Mouse (Mus musculus) hindbrain, embryonic 14.5 days (tissue): ENCODE data around the gene Sirpa. TPM values are rescaled to one million over a fixed set of nuclear protein-coding genes. Genes with fewer than 3 reads are reported as not detected.

Source experiments
- ATAC-seq: fragments of 200-750 bp; cut with Nextera tagmentation; 2 replicates; pipeline ENCODE4 v1.8.0; 2017; ENCODE audit warnings: moderate number of reproducible peaks, mild to moderate bottlenecking, moderate TSS enrichment, moderate library complexity; ENCODE audit not compliant: low FRiP score
- DNase-seq: peaks from one replicate; pipeline ENCODE4 v3.0.0-alpha.2; 2015; ENCODE audit warnings: low spot score
- H3K27ac ChIP-seq: fragments of 300-500 bp; sonication (generic); 2 replicates; pipeline ENCODE4 v1.5.1; 2014; ENCODE audit warnings: mild to moderate bottlenecking, moderate library complexity
- H3K27me3 ChIP-seq: fragments of 300-500 bp; sonication (generic); 2 replicates; pipeline ENCODE4 v1.6.1; 2014; ENCODE audit warnings: mild to moderate bottlenecking, low read length, mixed read lengths; ENCODE audit not compliant: control insufficient read depth, insufficient read depth
- H3K36me3 ChIP-seq: fragments of 300-500 bp; sonication (generic); replicated peaks from 2 replicates; pipeline ENCODE4 v1.6.1; 2014; ENCODE audit not compliant: control insufficient read depth, insufficient read depth
- H3K4me1 ChIP-seq: fragments of 300-500 bp; sonication (generic); replicated peaks from 2 replicates; pipeline ENCODE4 v1.6.1; 2014; ENCODE audit warnings: antibody characterized with exemption, low read length, mixed read lengths; ENCODE audit not compliant: control insufficient read depth, insufficient read depth
- H3K4me2 ChIP-seq: fragments of 300-500 bp; sonication (generic); replicated peaks from 2 replicates; pipeline ENCODE4 v1.6.1; 2014; ENCODE audit warnings: mild to moderate bottlenecking, moderate library complexity
- H3K4me3 ChIP-seq: fragments of 300-500 bp; sonication (generic); replicated peaks from 2 replicates; pipeline ENCODE4 v1.5.1; 2014; ENCODE audit warnings: mild to moderate bottlenecking, low read length
- H3K9ac ChIP-seq: fragments of 300-500 bp; sonication (generic); 2 replicates; pipeline ENCODE4 v1.6.1; 2014
- H3K9me3 ChIP-seq: fragments of 300-500 bp; sonication (generic); 2 replicates; pipeline ENCODE4 v1.6.1; 2016; ENCODE audit warnings: low read length; ENCODE audit not compliant: control insufficient read depth
- WGBS: fragments of 180-500 bp; shearing (Covaris S2); extraction: QIAGEN DNeasy Blood & Tissue Kit; methylation state at CpG from one replicate; pipeline ENCODE4 v1.1.7; 2014; 5-methylcytosine and 5-hydroxymethylcytosine counted together
- polyA plus RNA-seq: library from polyadenylated mRNA; unstranded; fragments of >200 nt; fragmentation: Nextera tagmentation; extraction: Ambion mirVana; gene quantifications from 2 replicates; pipeline ENCODE4 v1.2.1, GENCODE M21; 2014

Sirpa gene
- polyA plus RNA-seq, 1 experiment from 2014 or later: 38.6 TPM

GRCm38 (mm10) chr2:129593876-129594421 is 1.3 kb downstream of the Sirpa start:
- Histone ChIP-seq H3K4me1 (peaks cover 11% of the 10 kb centered on the region), H3K4me3 (peak overlapping the region; percentile 77), H3K36me3 (no peaks in the 10 kb centered on the region), H3K9ac (peak overlapping the region; percentile 85), H3K27me3 (no peaks in the 10 kb centered on the region), H3K9me3 (no peaks in the 10 kb centered on the region), H3K4me2 (peak overlapping the region; percentile 88), H3K27ac (peak overlapping the region; percentile 88)
- ATAC-seq (no peak), DNase-seq (peak; percentile 34)
- 4% methylated on average over 13 of the region's 13 CpGs for WGBS

GRCm38 (mm10) chr2:129594569-129594968 is 1.9 kb downstream of the Sirpa start:
- H3K9ac ChIP-seq: peak overlapping the region; percentile 85
- no peaks in the 10 kb centered on the region for H3K27me3 ChIP-seq
- WGBS: 70% methylated on average over 4 of the region's 4 CpGs
- no peaks in the 10 kb centered on the region for H3K36me3 ChIP-seq
- H3K27ac ChIP-seq: no peak overlapping the region
- peak overlapping the region; percentile 77 for H3K4me3 ChIP-seq
- no peak for DNase-seq
- H3K9me3 ChIP-seq: no peaks in the 10 kb centered on the region
- peaks cover 11% of the 10 kb centered on the region for H3K4me1 ChIP-seq
- H3K4me2 ChIP-seq: peak overlapping the region; percentile 88
- no peak for ATAC-seq

DNA sequence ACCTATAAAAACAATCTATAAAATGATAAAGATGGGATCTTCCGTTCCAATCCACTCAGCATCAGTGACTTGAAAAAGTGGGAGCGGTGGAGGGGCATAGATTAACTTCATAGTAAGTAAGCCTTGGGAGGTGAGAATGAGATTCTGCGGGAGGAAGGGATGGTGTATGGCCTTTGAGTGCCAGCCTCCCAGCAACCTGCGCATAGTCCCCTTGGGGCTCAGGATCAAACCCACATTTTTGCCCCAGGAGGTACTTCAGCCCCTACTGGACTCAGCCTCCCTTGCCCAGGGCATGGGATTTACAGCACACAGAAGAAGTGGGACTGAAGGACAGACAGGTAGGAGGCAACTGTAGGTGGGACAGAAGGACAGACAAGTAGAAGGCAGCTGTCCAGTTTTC is 2.6 kb downstream of the Sirpa start:
- Histone ChIP-seq H3K9ac (no peak overlapping the region), H3K27me3 (no peaks in the 10 kb centered on the region), H3K4me1 (peaks cover 11% of the 10 kb centered on the region), H3K27ac (no peak overlapping the region), H3K4me2 (peak overlapping the region; percentile 88), H3K36me3 (no peaks in the 10 kb centered on the region), H3K4me3 (no peak overlapping the region), H3K9me3 (no peaks in the 10 kb centered on the region)
- ATAC-seq (no peak), DNase-seq (no peak)
- WGBS: 78% methylated on average over 4 of the region's 4 CpGs

GRCm38 (mm10) chr2:129595661-129596209 is 3.1 kb downstream of the Sirpa start:
- Histone ChIP-seq H3K9me3 (no peaks in the 10 kb centered on the region), H3K4me3 (no peak overlapping the region), H3K36me3 (no peaks in the 10 kb centered on the region), H3K27me3 (no peaks in the 10 kb centered on the region), H3K4me1 (peaks cover 11% of the 10 kb centered on the region), H3K4me2 (no peak overlapping the region), H3K27ac (no peak overlapping the region), H3K9ac (no peak overlapping the region)
- WGBS: 61% methylated on average over 7 of the region's 7 CpGs
- no peak for ATAC-seq
- no peak for DNase-seq

- Histone ChIP-seq H3K27ac (no peak overlapping the region), H3K9me3 (no peaks in the 10 kb centered on the region), H3K4me3 (no peak overlapping the region), H3K27me3 (no peaks in the 10 kb centered on the region), H3K36me3 (no peaks in the 10 kb centered on the region), H3K9ac (no peak overlapping the region), H3K4me1 (peaks cover 11% of the 10 kb centered on the region), H3K4me2 (no peak overlapping the region)
- no peak for DNase-seq
- WGBS: 87% methylated on average over 15 of the region's 15 CpGs
- no peak for ATAC-seq
Observed at GRCm38 (mm10) chr2:129596555-129597172, 4.0 kb downstream of the Sirpa start.

- DNase-seq (no peak), ATAC-seq (no peak)
- 50% methylated on average over 1 of the region's 1 CpGs for WGBS
- Histone ChIP-seq H3K4me2 (no peak overlapping the region), H3K27ac (no peak overlapping the region), H3K4me1 (peaks cover 4% of the 10 kb centered on the region), H3K9me3 (no peaks in the 10 kb centered on the region), H3K36me3 (no peaks in the 10 kb centered on the region), H3K4me3 (no peak overlapping the region), H3K27me3 (no peaks in the 10 kb centered on the region), H3K9ac (no peak overlapping the region)
Observed at GRCm38 (mm10) chr2:129597581-129597980, 4.9 kb downstream of the Sirpa start.

DNA sequence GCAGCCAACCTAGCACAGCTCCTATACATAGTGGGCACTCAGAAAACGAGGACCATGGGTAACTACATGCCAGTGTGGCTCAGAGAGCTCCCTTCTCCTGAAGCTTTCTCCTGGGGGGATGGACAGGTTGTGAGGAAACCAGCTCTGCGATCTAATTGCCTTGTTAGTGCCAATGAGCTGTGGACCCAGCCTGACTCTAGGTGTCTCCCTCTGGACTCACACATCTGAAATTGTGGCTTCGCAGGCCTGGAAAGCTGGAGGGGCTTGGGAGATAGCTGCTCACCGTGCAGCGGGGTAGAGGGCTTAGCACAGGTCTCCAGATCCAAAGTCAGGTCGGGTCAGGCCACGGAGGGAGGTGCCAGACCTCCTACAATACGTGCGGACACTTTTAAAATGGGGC is 5.5 kb downstream of the Sirpa start:
- Histone ChIP-seq H3K4me3 (no peak overlapping the region), H3K27ac (no peak overlapping the region), H3K27me3 (no peaks in the 10 kb centered on the region), H3K36me3 (no peaks in the 10 kb centered on the region), H3K4me2 (no peak overlapping the region), H3K9ac (no peak overlapping the region), H3K9me3 (no peaks in the 10 kb centered on the region), H3K4me1 (peaks cover 3% of the 10 kb centered on the region)
- no peak for ATAC-seq
- WGBS: 78% methylated on average over 9 of the region's 9 CpGs
- DNase-seq: no peak

- H3K27ac ChIP-seq: no peak overlapping the region
- H3K9me3 ChIP-seq: no peaks in the 10 kb centered on the region
- no peak overlapping the region for H3K9ac ChIP-seq
- WGBS: 65% methylated on average over 8 of the region's 8 CpGs
- H3K4me1 ChIP-seq: peaks cover 8% of the 10 kb centered on the region; the same call in 1 of the 2 replicates
- no peaks in the 10 kb centered on the region for H3K36me3 ChIP-seq
- no peaks in the 10 kb centered on the region for H3K27me3 ChIP-seq
- H3K4me3 ChIP-seq: no peak overlapping the region
- H3K4me2 ChIP-seq: no peak overlapping the region
- no peak for ATAC-seq
- DNase-seq: no peak
Observed at GRCm38 (mm10) chr2:129599231-129600084, 6.8 kb downstream of the Sirpa start.

DNA sequence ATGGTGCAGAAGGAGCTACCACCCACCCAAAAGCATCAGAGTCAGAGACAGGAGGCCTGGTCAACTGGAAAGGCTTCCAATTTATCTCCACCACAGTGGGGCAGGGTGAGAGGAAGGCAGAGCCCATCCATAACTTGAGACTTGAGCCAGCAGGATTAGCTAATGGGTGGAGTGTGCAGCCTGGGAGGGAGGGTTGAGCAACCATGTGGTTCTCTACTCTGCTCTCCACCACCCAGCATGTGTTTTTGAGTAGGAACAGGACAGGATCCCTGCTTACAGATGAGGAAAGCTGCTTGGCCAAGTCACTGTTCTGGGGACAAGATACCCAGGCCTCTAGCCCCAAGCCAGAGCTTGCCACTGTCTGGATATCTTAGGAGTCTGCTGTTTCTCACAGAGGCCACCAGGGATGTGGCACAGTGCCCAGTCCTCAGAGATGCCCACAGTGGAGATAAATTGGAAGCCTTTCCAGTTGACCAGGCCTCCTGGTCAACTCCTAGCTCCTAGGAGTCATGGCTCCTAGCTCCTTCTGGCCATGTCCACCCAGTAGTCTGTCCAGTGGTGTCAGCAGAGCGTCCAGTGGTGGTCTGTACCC is 8.5 kb downstream of the Sirpa start:
- Histone ChIP-seq H3K36me3 (no peaks in the 10 kb centered on the region), H3K4me3 (no peak overlapping the region), H3K9me3 (no peaks in the 10 kb centered on the region), H3K27me3 (no peaks in the 10 kb centered on the region), H3K4me1 (peaks cover 8% of the 10 kb centered on the region), H3K9ac (no peak overlapping the region), H3K27ac (no peak overlapping the region), H3K4me2 (no peak overlapping the region)
- ATAC-seq: no peak
- 94% methylated on average over 1 of the region's 1 CpGs for WGBS
- no peak for DNase-seq
